Mouse (Mus musculus) thymus, adult 2 months (tissue): ENCODE measurements at regions not wholly inside any gene's neighbourhood (a gene's known extent, or its start where the extent isn't known, plus 50 kb on each side); places are given as distances from the start of the nearest gene placed in this dataset.

Experiments
- CTCF ChIP-seq: fragments of 200-500 bp; IDR thresholded peaks from 2 replicates; pipeline ENCODE4 v1.5.1; 2012; ENCODE audit warnings: mild to moderate bottlenecking, control low read depth, low read length, moderate library complexity, borderline replicate concordance; ENCODE audit not compliant: control insufficient read depth, poor library complexity, insufficient read depth; ENCODE audit errors: extremely low read depth
- POLR2A ChIP-seq: fragments of 200-500 bp; IDR thresholded peaks from 2 replicates; pipeline ENCODE4 v1.6.1; 2012; ENCODE audit warnings: mild to moderate bottlenecking, low read length, control low read depth, moderate library complexity; ENCODE audit not compliant: control insufficient read depth, poor library complexity, insufficient read depth; ENCODE audit errors: extremely low read depth

GRCm38 (mm10) chr1:120842596-120842995 is 240.4 kb downstream of the En1 start:
- TF ChIP-seq CTCF (no peak), POLR2A (no peak)
